Mouse (Mus musculus): ENCODE results near the gene Gucy1b1. TPM values are rescaled to one million over a fixed set of nuclear protein-coding genes. Genes with fewer than 3 reads are reported as not detected.

Gucy1b1 gene
- total RNA-seq, 2 experiments from 2014 or later: 13.0 to 17.8 TPM

Small RNA genes within 50 kb of the gene (microRNA-seq; reads per million reads assigned to microRNA genes)
- not detected for gene Mir7010

Other genes with a start within 250 kb of the Gucy1b1 start
- 1 to 10 TPM; 8.1 to 8.3 TPM for gene Ctso, start 142.1 kb downstream of the Gucy1b1 start, total RNA-seq (2021)
- gene Tdo2, start 98.5 kb downstream of the Gucy1b1 start, total RNA-seq (2021): not detected
- gene Asic5, start 92.4 kb downstream of the Gucy1b1 start, total RNA-seq (2021): not detected
- gene Gucy1a1, start 71.1 kb upstream of the Gucy1b1 start, total RNA-seq (2021): 10 to 100 TPM; 18.9 to 19.3 TPM

All from heart, postnatal 25 days (tissue).